Mouse (Mus musculus): Measurements from ENCODE around the gene Pou1f1. TPM values are rescaled to one million over a fixed set of nuclear protein-coding genes. Genes with fewer than 3 reads are reported as not detected.

Pou1f1 gene
- polyA plus RNA-seq (2021; fragmentation: Nextera tagmentation): not detected in 2 replicates
- long read RNA-seq, experiment 1: 0 reads
- long read RNA-seq, experiment 2: 0 reads

DNA sequence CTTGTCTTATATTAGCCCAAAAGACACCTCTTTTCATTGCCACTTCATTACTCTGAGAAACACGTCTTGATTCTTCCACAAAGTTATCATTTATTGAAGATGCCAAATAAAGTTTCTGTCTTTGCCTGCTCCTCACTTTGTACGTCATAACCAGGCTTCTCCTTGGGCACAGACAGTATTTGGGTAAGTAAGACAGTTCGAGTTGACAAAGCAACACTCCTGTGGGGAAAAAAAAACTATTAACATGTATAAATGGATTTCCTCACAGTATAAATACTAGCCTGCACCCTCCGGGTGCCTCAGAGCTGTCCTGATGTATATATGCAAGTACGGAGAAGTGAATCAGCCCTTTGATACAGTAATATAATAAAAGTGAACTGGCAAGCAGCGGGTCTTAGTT is at the start of gene Pou1f1:
Pou1f1 (plus strand) TSS at position 301 of the 400 bp plus-strand sequence.

DNA sequence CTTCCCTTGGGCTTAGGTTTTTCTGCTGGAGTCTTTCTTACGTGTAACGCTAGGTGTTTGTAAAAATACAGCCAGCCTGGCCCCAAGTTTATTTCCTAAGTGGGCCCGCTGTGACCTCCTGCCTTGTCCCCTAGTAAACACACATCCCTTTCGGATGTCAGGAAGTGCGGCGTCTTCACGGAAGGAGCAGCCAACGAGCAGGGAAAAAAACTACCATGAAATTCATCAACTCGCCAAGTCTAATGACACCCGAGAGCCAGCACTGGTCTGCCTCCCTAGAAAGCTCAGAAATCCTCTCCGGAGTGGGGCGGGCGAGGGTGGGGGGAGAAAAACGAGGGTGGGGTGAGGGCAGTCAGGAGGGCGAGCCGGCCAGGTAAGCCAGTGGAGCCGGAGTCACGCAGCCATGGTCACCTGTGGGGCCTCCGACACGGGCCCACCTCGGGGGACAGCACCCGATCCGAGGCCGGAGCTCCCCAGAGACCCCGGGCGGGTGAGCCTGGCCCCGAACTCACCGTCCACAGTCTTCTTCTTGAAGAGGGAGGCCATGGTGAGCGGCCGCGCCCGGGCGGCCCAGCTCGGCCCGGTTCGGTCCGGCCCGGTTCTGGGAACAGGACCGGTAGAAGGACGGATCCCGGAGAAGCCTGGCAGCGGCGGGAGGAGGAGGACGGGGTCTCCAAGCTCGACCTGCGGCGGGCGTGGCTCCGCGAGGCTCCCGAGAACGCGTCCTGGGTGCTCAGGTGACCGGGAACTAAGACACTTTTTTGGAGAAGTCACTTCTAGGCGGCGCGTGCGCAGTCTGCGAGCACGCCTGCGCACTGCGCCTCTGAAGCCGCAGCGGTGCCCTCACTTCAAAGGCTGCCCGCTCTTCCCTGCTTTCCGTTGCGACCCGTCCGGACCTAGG is 41.9 kb downstream of the Pou1f1 start, which contains the start of gene Chmp2b:
Chmp2b (minus strand) TSS at position 764 of the 901 bp plus-strand sequence.

Other genes starting within 250 kb of the Pou1f1 start
- 61.0 and 69.1 TPM in 2 replicates for gene Chmp2b, start 42.2 kb downstream of the Pou1f1 start, polyA plus RNA-seq (2021; fragmentation: Nextera tagmentation)